Mouse (Mus musculus): ENCODE measurements around the gene Tiam1.

DNA sequence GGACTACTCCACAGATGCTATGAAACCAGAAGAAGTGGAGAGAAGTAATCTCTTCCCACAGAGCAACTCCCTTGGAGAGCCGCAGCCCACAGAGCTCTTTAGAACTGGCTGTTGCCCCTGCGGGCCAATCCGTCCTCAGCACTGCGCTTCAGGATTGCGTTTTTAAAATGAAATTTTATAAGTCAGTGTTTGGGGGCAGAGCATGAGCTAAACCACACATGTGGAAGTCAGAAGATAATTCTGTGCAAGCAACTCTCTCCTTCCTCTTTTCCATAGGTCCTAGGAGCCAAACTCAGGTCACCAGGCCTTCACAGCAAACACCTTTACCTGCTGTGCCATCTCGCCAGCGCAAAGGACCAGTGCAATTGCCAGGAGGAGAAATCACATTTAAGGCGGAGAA, 98.0 kb downstream of the Tiam1 start:
- TF ChIP-seq CTCF (IDR thresholded peaks at IDR 0.05; ENCODE audit: control insufficient read depth, insufficient read depth, low read length) = no peak
- no peak for TF ChIP-seq POLR2A (IDR thresholded peaks at IDR 0.05; ENCODE audit: borderline replicate concordance, control insufficient read depth, low read depth, low read length)
